Mouse (Mus musculus): ENCODE measurements around the gene Scrn3.

DNA sequence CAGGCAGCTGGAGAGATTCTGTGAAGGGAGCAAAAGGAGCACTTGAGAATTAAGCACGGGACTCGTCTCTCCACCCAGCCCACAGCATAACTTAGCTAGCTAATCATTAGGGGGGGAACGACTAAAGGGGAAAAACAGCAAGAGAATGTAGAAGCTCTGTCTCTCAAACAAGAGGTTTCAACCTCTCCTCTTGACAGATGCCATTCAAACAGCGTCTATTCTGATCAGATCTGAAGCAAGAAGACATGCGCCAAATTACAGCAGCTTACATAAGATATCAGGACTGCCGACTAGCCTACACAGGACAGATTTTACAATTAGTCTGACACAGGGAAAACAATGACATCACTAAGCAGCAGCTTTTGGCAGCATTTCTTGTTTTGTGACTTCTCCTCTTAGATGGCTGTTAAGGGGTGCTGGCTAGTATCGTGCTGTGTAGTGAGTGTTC lies 39.5 kb downstream of the Scrn3 start:
- no peak for TF ChIP-seq CTCF (IDR thresholded peaks at IDR 0.05; ENCODE audit: insufficient read depth, low read depth, low read length)
- no peak for TF ChIP-seq POLR2A (IDR thresholded peaks at IDR 0.05; ENCODE audit: insufficient read depth, low read depth, low read length)

Measured in olfactory bulb, adult 2 months (tissue).